Mouse (Mus musculus): ENCODE measurements around the gene Lrch1.

The Lrch1 gene

GRCm38 (mm10) chr14:74922039-74922736, 25.5 kb downstream of the Lrch1 start:
- no peak for DNase-seq (ENCODE audit: inconsistent ontology term)

DNA sequence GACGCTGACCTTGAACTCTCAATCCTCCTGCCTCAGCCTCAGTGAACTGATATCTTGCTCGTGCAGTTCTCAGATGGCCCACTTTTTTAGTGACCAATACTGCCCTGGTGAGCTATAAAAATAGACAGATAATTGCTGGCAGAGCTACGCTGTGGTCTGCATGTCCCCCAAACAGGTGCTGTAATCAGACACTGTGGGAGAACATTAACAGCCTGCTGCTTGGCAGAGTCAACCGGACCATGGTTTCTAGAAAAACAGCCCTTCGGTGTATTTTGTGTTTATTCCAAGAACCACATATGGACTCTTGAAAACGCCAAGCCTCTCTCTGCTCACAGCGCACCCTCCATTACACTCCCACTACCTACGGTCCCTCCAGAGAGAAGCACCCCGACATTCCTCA, 26.2 kb downstream of the Lrch1 start:
- no peak for DNase-seq (ENCODE audit: inconsistent ontology term)

- no peak for DNase-seq (ENCODE audit: inconsistent ontology term)
Observed at GRCm38 (mm10) chr14:74919132-74919531, 28.5 kb downstream of the Lrch1 start.

DNA sequence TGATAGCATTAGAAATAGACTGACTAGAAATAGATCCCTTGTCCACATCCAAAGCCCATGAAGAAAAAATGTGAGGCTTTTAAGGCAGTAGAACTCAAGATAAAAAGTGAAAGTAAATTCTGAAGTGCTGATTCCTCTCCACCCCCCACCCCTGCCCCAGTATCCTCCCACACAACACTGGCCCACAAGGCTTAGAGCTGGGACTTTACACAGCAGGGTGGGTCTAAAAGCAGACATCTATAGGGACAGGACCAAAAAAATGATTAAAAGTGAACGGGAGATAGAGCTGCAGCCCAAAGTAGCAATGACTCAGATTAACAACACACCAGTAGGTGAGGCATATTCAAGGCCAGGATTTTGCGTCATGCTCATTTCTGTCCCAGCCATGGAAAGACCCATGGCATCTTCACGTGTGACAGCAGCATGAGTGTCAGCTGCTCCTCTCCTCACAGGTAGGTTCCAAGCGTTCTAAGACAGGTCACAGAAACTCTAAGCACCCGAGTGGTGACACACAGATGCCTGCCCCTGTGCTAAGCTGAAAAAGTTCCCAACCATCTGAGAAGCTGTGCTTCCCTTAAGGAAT, 29.1 kb downstream of the Lrch1 start:
- peak; percentile 58 for DNase-seq (ENCODE audit: inconsistent ontology term)

- DNase-seq (ENCODE audit: inconsistent ontology term) = no peak
Observed at GRCm38 (mm10) chr14:74917504-74918124, 30.1 kb downstream of the Lrch1 start.

DNA sequence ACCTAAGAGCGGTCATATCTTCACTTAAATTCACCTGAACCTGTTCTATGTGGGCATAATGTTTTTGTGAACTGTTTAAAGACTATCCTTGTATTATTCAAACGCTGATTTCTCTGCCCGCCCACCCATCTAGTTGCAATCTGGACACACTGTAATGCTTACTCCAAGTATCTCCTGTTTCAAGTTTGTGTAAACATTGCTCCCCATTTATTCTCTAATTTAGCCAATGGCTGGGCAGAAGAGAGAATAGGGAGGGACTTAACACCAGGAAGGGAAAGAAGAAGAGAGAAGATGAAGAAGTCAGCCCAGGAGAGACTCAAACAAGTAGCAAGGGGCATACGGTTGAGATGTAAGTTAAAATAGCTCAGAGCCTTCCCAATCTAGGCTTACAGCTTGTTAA, 31.0 kb downstream of the Lrch1 start:
- no peak for DNase-seq (ENCODE audit: inconsistent ontology term)

DNA sequence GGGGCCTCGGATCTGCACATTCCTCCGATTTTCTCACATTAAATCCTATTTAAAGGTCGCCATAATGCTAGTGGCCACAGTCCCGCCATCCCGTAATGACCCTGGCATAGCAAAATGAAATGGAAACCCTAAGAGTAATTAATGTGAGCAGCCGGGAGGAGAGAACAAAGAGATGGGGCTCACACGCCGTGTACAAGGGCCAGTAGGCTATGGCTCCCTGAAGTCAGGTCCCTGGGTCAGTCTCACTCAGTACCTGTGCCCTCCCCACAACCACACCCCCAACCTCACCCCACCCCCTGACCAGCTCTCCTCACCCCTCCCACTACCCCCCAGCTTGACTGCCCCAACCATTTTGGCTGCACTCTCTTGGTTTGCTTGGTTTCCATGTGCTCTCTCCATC, 31.6 kb downstream of the Lrch1 start:
- no peak for DNase-seq (ENCODE audit: inconsistent ontology term)

DNA sequence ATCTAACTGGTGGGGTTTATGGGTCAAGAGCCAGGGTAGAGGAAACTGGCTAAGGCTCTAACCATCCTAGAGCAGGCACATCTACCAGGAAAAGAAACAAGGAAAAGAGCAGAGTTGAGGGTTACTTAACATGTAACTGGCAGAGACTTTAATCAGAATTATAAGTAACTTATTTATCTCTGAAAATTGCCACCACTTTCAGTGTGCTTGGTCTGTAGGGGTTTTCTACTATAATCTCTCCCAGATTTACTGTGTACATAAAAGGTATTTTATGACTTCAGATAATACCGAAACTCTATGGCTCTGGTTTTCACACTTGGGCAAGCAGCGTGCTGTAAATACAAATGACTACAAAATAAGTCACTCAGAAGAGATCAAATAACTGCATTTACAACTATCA, 32.0 kb downstream of the Lrch1 start:
- DNase-seq (ENCODE audit: inconsistent ontology term) = no peak

DNA sequence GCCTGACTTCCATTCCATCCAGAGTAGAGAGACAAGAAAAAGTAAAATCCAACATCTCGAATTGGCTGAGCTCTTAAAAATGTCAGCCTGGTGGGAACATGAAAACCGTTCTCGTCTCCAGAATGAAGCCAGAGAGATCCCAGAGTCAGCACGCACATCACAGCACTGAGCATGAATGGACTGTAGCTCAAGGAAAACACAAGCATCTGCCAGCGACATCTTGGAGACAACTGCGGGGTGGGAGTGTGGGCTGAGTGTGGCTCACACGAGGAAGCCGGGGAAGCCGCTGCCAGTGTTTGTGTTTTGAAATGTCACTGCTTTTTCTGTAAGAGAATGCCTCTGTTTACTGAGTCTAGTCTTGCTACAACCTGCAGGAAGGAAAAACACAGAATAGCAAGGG, 32.7 kb downstream of the Lrch1 start:
- DNase-seq (ENCODE audit: inconsistent ontology term) = no peak

DNA sequence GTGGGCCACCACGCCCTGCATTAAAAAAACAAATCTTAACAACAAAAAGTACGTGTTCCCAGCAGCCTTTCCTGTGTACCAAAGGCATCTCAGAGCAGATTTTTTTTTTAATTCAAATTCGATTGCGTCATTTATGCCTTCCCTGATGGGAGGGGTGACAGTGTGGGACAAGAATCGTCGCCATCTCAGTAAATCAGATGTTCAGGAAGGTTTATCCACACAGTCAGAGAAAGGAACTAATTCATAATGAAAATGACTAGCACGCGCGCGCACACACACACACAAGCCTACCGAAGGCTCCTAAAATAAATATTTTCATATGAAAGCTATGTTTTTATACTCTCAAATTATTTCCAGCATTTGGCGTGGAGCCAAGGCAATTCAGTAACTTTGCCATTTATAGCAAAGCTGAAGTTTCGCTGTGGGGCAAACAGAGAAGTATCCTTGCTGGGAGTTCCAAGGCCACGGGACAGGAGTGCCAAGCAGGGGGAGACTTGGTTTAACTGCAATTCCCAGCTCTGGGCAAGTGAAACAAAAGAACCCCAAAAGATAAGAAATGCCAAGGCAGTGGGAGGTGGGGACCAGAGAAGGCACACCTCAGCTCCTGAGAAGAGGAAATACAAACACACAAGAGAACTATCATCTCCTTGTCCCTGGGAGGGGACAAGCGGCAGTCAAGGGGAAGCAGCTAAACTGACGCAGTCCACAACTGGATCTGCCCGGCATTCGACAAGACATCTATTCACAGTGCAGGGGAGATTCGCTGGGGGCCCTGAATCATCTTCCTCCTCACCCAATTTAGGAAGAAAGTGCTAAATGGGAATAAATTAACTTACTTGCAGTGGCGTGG, 34.1 kb downstream of the Lrch1 start:
- no peak for DNase-seq (ENCODE audit: inconsistent ontology term)

DNA sequence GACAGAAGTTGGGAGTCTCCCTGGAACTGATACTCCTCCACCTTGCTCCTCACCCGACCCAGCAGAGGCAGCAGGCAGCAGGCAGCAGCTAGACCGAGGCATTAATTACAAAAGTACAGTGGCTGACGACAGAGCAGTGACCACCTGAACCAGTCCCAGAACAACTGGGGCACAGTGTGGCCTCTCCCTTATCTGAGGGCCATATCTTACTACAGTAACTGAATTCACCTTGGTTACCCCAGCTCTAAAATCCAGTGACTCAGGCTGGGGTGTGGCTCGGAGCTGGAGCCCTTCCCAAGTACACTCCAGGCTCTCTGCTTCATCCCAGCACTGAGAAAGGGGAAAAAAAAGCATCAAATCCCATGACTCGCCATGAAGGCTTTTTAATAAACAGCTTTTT, 37.3 kb downstream of the Lrch1 start:
- DNase-seq (ENCODE audit: inconsistent ontology term) = no peak

DNA sequence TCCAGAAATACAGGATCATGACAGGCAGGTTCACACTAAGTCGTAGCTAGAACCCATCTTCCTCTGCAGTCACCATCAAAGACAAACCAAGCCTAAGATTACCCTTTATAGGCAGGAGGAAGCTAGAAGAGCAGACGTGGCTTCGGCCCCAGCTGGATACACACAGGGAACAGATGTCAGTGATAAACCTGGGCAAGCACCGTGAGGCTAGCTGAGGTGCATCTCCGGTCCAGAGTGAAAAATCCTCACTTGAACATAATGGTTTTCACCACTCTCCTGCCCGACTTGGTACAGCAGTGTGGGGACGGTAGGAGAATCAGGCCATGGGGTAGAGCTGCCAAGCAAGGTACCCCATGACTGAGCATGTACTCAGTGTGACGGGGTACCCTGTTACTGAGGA, 38.7 kb downstream of the Lrch1 start:
- no peak for DNase-seq (ENCODE audit: inconsistent ontology term)

DNA sequence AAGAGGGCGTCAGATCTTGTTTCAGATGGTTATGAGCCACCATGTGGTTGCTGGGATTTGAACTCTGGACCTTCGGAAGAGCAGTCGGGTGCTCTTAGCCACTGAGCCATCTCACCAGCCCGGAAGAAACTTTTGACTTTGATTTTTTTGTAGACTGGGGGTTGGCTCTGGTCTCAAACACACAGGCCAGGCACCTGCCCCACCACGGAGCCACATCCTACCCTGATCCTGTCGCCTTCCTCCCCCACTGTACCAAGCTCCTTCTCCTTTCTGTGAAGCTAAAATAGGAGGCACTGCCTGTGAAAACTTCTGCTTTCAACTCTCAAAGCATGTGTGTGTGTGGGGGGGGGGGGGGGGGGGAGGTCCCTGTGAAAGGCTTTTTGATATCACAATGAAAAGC, 39.4 kb downstream of the Lrch1 start:
- DNase-seq (ENCODE audit: inconsistent ontology term) = no peak

DNA sequence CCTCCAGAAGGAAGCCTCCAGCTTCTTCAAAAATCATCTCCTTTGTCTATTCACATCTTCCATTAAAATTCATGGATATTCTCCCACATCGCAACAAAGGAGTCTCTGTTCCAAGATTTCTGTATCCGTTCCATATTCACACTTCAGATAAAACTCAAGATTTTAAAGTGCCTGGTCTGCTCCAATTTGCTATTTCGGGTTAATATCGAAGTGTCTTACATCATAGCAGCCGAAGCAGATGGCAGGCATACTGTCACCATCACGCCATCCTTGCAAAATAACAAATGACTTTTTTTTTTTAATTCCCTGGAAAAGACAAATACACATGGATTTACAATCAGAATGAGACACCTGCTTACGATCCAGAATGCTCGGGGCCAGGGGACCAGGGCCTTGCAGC, 40.0 kb downstream of the Lrch1 start:
- no peak for DNase-seq (ENCODE audit: inconsistent ontology term)

DNA sequence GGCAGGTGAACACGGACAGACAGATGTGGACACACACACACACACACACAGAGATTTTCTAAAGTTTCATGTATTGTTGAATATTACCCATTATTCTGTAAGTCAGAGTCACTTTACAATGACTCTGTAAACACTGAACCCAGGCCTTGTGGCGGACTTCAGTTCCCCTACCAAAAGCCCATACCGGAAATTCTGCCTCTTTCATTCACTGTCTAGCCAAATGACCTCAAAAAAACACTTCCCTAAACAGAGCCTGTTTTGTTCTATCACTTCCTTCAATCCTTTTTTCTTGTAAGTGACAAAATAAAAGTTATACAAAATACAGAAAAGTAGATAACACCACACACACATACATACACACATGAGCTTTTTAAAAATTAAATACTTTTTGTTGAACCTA, 41.7 kb downstream of the Lrch1 start:
- no peak for DNase-seq (ENCODE audit: inconsistent ontology term)

- DNase-seq (ENCODE audit: inconsistent ontology term) = no peak
Observed at GRCm38 (mm10) chr14:74904442-74904841, 43.2 kb downstream of the Lrch1 start.

GRCm38 (mm10) chr14:74903047-74903446, 44.6 kb downstream of the Lrch1 start:
- DNase-seq (ENCODE audit: inconsistent ontology term) = peak; percentile 74

DNA sequence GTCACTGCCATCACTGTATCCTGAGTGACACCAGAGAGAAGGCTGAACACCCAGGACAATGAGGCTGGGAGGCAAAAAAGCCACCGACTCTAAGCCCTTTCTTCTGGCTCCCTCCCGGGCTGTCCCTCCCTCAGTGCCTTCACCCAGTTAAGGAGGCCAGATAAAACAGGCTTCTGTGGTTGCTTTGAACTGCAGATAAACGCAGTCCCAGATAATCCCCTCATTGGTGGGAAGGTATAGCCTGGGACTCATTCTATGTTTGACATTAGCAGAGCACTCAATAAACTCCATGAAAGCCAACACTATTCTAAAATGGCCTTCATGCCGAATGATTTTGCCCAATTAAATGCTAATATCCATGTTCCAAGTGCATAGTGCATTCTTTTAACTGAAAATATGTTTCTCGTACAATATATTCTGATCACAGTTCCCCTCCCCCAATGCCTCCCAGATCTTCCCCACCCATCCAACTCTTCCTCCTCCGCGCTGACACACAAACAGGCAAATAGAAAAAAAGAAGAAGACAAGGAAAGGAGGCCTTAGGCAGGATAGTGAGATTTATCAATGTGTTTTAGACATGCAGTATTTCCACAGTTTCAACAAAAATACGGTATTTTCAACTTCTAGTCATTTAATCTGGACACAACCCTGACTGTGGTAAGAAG, 46.8 kb downstream of the Lrch1 start:
- no peak for DNase-seq (ENCODE audit: inconsistent ontology term)

GRCm38 (mm10) chr14:74899953-74900704, 47.5 kb downstream of the Lrch1 start:
- DNase-seq (ENCODE audit: inconsistent ontology term) = no peak

DNA sequence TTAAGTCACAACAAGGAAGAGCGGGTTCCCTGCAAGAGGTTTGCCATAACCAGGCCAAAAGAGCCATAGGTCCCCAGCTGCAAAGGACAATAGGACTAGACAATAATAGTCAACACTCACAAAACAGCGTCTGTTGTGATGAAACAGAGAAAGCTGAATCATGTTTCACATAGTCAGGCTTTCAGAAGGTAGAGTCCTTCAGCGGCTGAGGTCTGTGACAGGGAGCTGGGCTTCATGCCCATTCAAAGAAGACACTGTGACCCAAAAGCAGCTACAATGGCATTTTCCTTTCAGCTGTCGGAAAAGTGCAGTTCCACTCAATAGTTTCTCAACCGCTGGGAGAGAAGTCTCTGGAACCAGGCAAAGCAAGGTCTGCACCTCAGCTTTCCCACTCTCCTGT, 48.7 kb downstream of the Lrch1 start:
- DNase-seq (ENCODE audit: inconsistent ontology term) = no peak

- DNase-seq (ENCODE audit: inconsistent ontology term) = no peak
Observed at GRCm38 (mm10) chr14:74893693-74894092, 54.0 kb downstream of the Lrch1 start.

Measured in Muller cell, postnatal 12 days (primary cell).